Mouse (Mus musculus) hindbrain, embryonic 16.5 days (tissue): ENCODE results near the gene Prkag3. TPM values are rescaled to one million over a fixed set of nuclear protein-coding genes. Genes with fewer than 3 reads are reported as not detected.

ENCODE experiments used
- ATAC-seq: fragments of 200-750 bp; cut with Nextera tagmentation; 2 replicates; pipeline ENCODE4 v1.8.0; 2017; ENCODE audit warnings: moderate TSS enrichment, moderate library complexity
- H3K27ac ChIP-seq: fragments of 300-500 bp; sonication (generic); 2 replicates; pipeline ENCODE4 v1.5.1; 2014; ENCODE audit warnings: low read depth, mild to moderate bottlenecking, control low read depth, low read length, moderate library complexity
- H3K27me3 ChIP-seq: fragments of 300-500 bp; sonication (generic); replicated peaks from 2 replicates; pipeline ENCODE4 v1.6.1; 2014; ENCODE audit warnings: low read length; ENCODE audit not compliant: control insufficient read depth, insufficient read depth
- H3K36me3 ChIP-seq: fragments of 300-500 bp; sonication (generic); 2 replicates; pipeline ENCODE4 v1.6.1; 2014; ENCODE audit warnings: mild to moderate bottlenecking, low read length, moderate library complexity, mixed read lengths; ENCODE audit not compliant: control insufficient read depth, insufficient read depth
- H3K4me1 ChIP-seq: fragments of 300-500 bp; sonication (generic); 2 replicates; pipeline ENCODE4 v1.6.1; 2014; ENCODE audit warnings: low read depth, low read length; ENCODE audit not compliant: control insufficient read depth, insufficient read depth
- H3K4me2 ChIP-seq: fragments of 300-500 bp; sonication (generic); 2 replicates; pipeline ENCODE4 v1.6.1; 2014; ENCODE audit warnings: mild to moderate bottlenecking, low read length, control low read depth, moderate library complexity
- H3K4me3 ChIP-seq: fragments of 300-500 bp; sonication (generic); 2 replicates; pipeline ENCODE4 v1.5.1; 2014; ENCODE audit warnings: mild to moderate bottlenecking, low read length, control low read depth, moderate library complexity
- H3K9ac ChIP-seq: fragments of 300-500 bp; sonication (generic); 2 replicates; pipeline ENCODE4 v1.6.1; 2014; ENCODE audit warnings: low read depth, mild to moderate bottlenecking, control low read depth, low read length, moderate library complexity
- H3K9me3 ChIP-seq: fragments of 300-500 bp; sonication (generic); 2 replicates; pipeline ENCODE4 v1.6.1; 2014; ENCODE audit warnings: mild to moderate bottlenecking, low read length, moderate library complexity; ENCODE audit not compliant: control insufficient read depth
- WGBS: fragments of 180-500 bp; shearing (Covaris S2); extraction: QIAGEN DNeasy Blood & Tissue Kit; methylation state at CpG from one replicate; pipeline ENCODE4 v1.1.7; 2014; 5-methylcytosine and 5-hydroxymethylcytosine counted together
- polyA plus RNA-seq: library from polyadenylated mRNA; unstranded; fragments of >200 nt; fragmentation: Nextera tagmentation; extraction: Ambion mirVana; gene quantifications from 2 replicates; pipeline ENCODE4 v1.2.1, GENCODE M21; 2015

Prkag3 gene
- polyA plus RNA-seq, 1 experiment from 2014 or later = 0.13 TPM

- H3K9me3 ChIP-seq = no peaks in the 10 kb centered on the region
- no peak within 1 kb of the TSS for H3K27ac ChIP-seq
- ATAC-seq = no peak
- peak within 1 kb of the TSS; percentile 52 for H3K4me3 ChIP-seq
- H3K4me2 ChIP-seq = peak within 1 kb of the TSS; percentile 97
- no peaks in the 10 kb centered on the region for H3K36me3 ChIP-seq
- H3K4me1 ChIP-seq = peaks cover 22% of the 10 kb centered on the region
- 0% methylated on average over 1 of the region's 8 CpGs for WGBS
- peak within 1 kb of the TSS; percentile 57 for H3K9ac ChIP-seq
- peaks cover 70% of the 10 kb centered on the region for H3K27me3 ChIP-seq
Observed at GRCm38 (mm10) chr1:74771845-74771930, 22.7 kb upstream of the Prkag3 start, which contains the start of gene Wnt6. Wnt6 (plus strand) TSS chr1:74771892.

- Histone ChIP-seq H3K36me3 (no peaks in the 10 kb centered on the region), H3K27me3 (peaks cover 67% of the 10 kb centered on the region), H3K27ac (no peak overlapping the region), H3K4me3 (peak overlapping the region; percentile 52), H3K9ac (peak overlapping the region; percentile 57), H3K4me1 (peaks cover 22% of the 10 kb centered on the region), H3K4me2 (peak overlapping the region; percentile 97), H3K9me3 (no peaks in the 10 kb centered on the region)
- under 1% methylated on average over 24 of the region's 26 CpGs for WGBS
- ATAC-seq = no peak
Observed at GRCm38 (mm10) chr1:74771467-74771844, 22.4 kb upstream of the Prkag3 start.

GRCm38 (mm10) chr1:74770727-74771466, 21.9 kb upstream of the Prkag3 start:
- Histone ChIP-seq H3K27ac (no peak overlapping the region), H3K9ac (no peak overlapping the region; the same call in 1 of the 2 replicates), H3K4me3 (peak overlapping the region; percentile 52), H3K4me1 (peaks cover 22% of the 10 kb centered on the region), H3K4me2 (peak overlapping the region; percentile 97), H3K36me3 (no peaks in the 10 kb centered on the region), H3K9me3 (no peaks in the 10 kb centered on the region), H3K27me3 (peaks cover 63% of the 10 kb centered on the region)
- WGBS = 1% methylated on average over 35 of the region's 35 CpGs
- ATAC-seq = no peak

- 4% methylated on average over 6 of the region's 6 CpGs for WGBS
- Histone ChIP-seq H3K4me2 (no peak overlapping the region), H3K9me3 (no peaks in the 10 kb centered on the region), H3K4me3 (no peak overlapping the region), H3K27me3 (peaks cover 18% of the 10 kb centered on the region), H3K4me1 (no peaks in the 10 kb centered on the region), H3K36me3 (no peaks in the 10 kb centered on the region), H3K9ac (no peak overlapping the region), H3K27ac (no peak overlapping the region)
- no peak for ATAC-seq
Observed at GRCm38 (mm10) chr1:74763081-74763480, 14.1 kb upstream of the Prkag3 start.

DNA sequence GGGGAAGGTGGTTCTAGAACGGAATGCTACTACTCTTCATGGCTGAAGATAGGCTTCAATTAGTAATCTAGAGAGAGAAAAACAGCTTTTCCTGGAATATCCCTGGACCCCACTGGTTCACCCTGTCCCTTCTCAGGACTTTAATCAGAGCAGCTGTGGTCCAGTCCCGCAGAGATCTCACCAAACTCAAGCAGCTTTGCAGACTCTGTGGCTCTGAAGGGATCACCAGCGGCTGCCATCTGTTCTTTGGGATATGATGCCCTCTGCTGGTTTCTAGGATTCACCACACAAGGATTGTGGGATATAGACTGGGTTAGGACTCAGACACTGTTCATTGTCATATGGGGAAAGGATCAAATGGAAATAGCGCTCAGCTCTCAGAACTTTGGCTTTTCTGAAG, 10.8 kb upstream of the Prkag3 start:
- WGBS = 20% methylated on average over 4 of the region's 4 CpGs
- Histone ChIP-seq H3K9me3 (no peaks in the 10 kb centered on the region), H3K9ac (no peak overlapping the region), H3K27ac (no peak overlapping the region), H3K4me3 (no peak overlapping the region), H3K36me3 (no peaks in the 10 kb centered on the region), H3K4me1 (no peaks in the 10 kb centered on the region), H3K27me3 (peaks cover 8% of the 10 kb centered on the region), H3K4me2 (no peak overlapping the region)
- ATAC-seq = no peak

- H3K9ac ChIP-seq = no peak overlapping the region
- H3K4me1 ChIP-seq = no peaks in the 10 kb centered on the region
- H3K36me3 ChIP-seq = no peaks in the 10 kb centered on the region
- no peak for ATAC-seq
- WGBS = 72% methylated on average over 5 of the region's 5 CpGs
- H3K4me2 ChIP-seq = no peak overlapping the region
- no peak overlapping the region for H3K27ac ChIP-seq
- H3K4me3 ChIP-seq = no peak overlapping the region
- no peaks in the 10 kb centered on the region for H3K9me3 ChIP-seq
- peaks cover under 1% of the 10 kb centered on the region; the same call in 1 of the 2 replicates for H3K27me3 ChIP-seq
Observed at GRCm38 (mm10) chr1:74754175-74754785, 5.3 kb upstream of the Prkag3 start.

DNA sequence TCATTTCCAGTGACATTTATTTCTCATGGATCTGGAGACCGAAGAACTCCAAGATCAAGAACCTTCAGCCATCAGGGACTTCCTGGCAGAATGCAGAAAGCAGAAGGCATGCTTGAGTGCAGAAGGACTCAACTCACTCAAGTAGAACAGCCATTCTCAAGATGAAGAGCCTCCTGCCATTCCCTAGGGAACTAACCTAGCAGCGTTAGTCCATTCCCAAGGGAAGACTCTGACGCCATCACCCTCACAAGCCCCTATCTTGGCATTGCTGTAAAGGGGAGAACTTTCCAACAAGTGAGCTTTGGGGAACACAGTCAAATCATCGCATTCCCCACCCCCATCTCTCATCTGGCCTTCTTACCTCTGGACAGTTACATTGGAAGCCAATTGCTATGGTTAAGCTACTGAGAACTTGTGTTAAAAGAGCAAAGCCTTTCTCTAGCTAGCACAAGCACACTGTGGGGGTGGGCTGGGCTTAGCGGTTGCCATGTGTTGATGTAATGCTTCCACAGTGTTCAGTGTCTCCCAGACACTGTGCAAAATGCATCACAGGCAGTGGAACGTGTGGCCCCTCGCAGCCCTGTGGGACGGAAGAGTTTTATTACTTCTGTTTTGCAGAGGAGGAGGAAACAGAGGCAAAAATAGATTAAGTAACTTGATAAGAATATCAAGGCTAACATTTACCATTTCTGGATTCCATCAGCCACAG, 4.4 kb upstream of the Prkag3 start:
- Histone ChIP-seq H3K4me3 (no peak overlapping the region), H3K27me3 (peaks cover 5% of the 10 kb centered on the region; the same call in 1 of the 2 replicates), H3K4me2 (no peak overlapping the region), H3K9ac (no peak overlapping the region), H3K36me3 (no peaks in the 10 kb centered on the region), H3K4me1 (peaks cover 5% of the 10 kb centered on the region; the same call in 1 of the 2 replicates), H3K9me3 (no peaks in the 10 kb centered on the region), H3K27ac (no peak overlapping the region)
- WGBS = 82% methylated on average over 8 of the region's 8 CpGs
- no peak for ATAC-seq

GRCm38 (mm10) chr1:74752833-74753232, 3.8 kb upstream of the Prkag3 start:
- H3K9ac ChIP-seq = no peak overlapping the region
- H3K9me3 ChIP-seq = no peaks in the 10 kb centered on the region
- H3K4me2 ChIP-seq = no peak overlapping the region
- H3K4me3 ChIP-seq = no peak overlapping the region
- ATAC-seq = no peak
- no peak overlapping the region for H3K27ac ChIP-seq
- H3K27me3 ChIP-seq = peaks cover 5% of the 10 kb centered on the region; the same call in 1 of the 2 replicates
- peaks cover 5% of the 10 kb centered on the region; the same call in 1 of the 2 replicates for H3K4me1 ChIP-seq
- 100% methylated on average over 3 of the region's 3 CpGs for WGBS
- H3K36me3 ChIP-seq = no peaks in the 10 kb centered on the region

DNA sequence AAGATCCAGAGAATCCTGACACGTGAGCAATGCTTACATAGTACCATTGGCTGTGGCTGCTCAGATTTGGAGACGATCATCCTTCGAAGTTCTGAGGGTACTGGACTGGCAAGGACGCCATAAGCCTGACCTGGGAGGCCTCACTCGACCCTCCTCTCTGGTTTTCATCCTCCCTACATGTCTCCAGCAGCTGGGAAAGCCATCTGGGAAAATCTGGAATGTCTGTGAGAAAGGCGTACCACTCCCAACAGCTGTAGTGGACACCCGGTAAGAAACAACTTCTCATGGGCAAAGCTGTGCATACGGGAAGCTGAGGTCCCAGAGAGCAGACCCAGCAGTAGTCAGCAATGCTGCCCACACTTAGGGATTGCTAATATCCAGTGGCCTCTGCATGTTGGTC, 3.1 kb upstream of the Prkag3 start:
- no peak for ATAC-seq
- H3K4me3 ChIP-seq = no peak overlapping the region
- H3K4me1 ChIP-seq = peaks cover 5% of the 10 kb centered on the region; the same call in 1 of the 2 replicates
- no peak overlapping the region for H3K4me2 ChIP-seq
- no peak overlapping the region for H3K9ac ChIP-seq
- 81% methylated on average over 8 of the region's 8 CpGs for whole genome bisulfite sequencing
- H3K27ac ChIP-seq = no peak overlapping the region
- no peaks in the 10 kb centered on the region for H3K36me3 ChIP-seq
- peaks cover 5% of the 10 kb centered on the region for H3K27me3 ChIP-seq
- no peaks in the 10 kb centered on the region for H3K9me3 ChIP-seq
